Mouse (Mus musculus) megakaryocyte, embryonic 14.5 days (primary cell): ENCODE results near the gene Nudt7. TPM values are rescaled to one million over a fixed set of nuclear protein-coding genes. Genes with fewer than 3 reads are reported as not detected.

Source experiments
- H3K27me3 ChIP-seq: replicated peaks from 2 replicates; pipeline ENCODE3; 2012; ENCODE audit warnings: inconsistent platforms
- H3K36me3 ChIP-seq: replicated peaks from 2 replicates; pipeline ENCODE3; 2012; ENCODE audit warnings: low read length, inconsistent platforms, mixed read lengths
- H3K4me1 ChIP-seq: 2 replicates; pipeline ENCODE4 v1.6.1; 2012; ENCODE audit warnings: inconsistent platforms
- H3K4me3 ChIP-seq: replicated peaks from 2 replicates; pipeline ENCODE3; 2012; ENCODE audit warnings: moderate library complexity, mild to moderate bottlenecking, inconsistent platforms
- H3K9me3 ChIP-seq: 2 replicates; pipeline ENCODE4 v1.6.1; 2012; ENCODE audit warnings: inconsistent platforms
- FLI1 ChIP-seq: IDR thresholded peaks from 2 replicates; pipeline ENCODE4 v1.6.1; 2012; ENCODE audit warnings: low read length, inconsistent platforms, mixed read lengths
- GATA1 ChIP-seq: IDR thresholded peaks from 3 replicates; pipeline ENCODE4 v1.6.1; 2012; ENCODE audit warnings: mixed read lengths, low read length, inconsistent platforms, borderline replicate concordance
- polyA plus RNA-seq: library from polyadenylated mRNA; stranded (reverse); fragments of >175 nt; gene quantifications from 2 replicates; pipeline ENCODE4 v1.2.3, GENCODE M21; 2012; ENCODE audit warnings: low replicate concordance; ENCODE audit not compliant: insufficient read depth

The Nudt7 gene
- polyA plus RNA-seq, 1 experiment = 12.1 TPM

DNA sequence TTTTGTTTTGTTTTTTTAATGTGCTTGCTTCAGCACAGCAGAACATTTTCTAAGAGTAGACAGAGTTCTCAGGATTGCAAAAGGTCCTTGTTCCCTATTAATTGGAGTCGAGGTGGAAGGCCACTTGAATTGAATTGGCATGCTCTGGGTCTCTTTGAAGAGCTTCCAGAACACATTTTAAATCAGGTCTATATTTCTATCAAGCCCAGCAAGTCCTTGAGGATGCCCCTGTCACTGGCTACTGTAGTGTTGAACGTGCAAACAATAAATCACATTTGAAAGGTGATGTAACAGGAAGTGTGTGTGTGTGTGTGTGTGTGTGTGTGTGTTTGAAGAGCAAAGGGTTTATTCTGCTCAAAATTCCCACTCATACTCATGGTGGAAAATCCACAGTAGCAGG is 7.1 kb downstream of the Nudt7 start:
- TF ChIP-seq FLI1 (no peak), GATA1 (no peak)
- Histone ChIP-seq H3K4me3 (no peak overlapping the region), H3K4me1 (peaks cover 60% of the 10 kb centered on the region), H3K27me3 (no peaks in the 10 kb centered on the region), H3K36me3 (peaks cover 77% of the 10 kb centered on the region), H3K9me3 (no peaks in the 10 kb centered on the region)

DNA sequence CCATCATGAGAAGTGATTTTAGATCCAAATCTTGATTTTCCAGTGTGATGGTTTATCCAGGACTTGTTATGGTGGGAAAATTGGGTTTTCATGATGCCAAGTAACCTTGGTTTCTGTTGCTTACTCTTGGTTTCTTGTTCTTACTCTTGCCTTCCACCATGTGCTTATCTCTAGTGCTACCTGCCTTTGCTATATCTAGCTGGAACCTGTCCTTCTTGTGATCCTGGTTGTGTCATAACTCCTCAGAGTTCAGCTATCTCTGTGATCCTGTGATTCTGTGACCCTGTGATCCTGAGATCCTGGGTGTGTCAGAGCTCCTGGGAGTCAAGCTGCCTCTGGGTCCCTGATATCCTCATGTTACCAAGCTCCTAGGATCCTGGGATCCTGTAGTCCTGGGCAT is 8.8 kb downstream of the Nudt7 start:
- Histone ChIP-seq H3K9me3 (no peaks in the 10 kb centered on the region), H3K27me3 (no peaks in the 10 kb centered on the region), H3K4me3 (no peak overlapping the region), H3K4me1 (peaks cover 42% of the 10 kb centered on the region), H3K36me3 (peaks cover 69% of the 10 kb centered on the region)
- TF ChIP-seq FLI1 (no peak), GATA1 (no peak)

GRCm38 (mm10) chr8:114143645-114144290 is 10.4 kb downstream of the Nudt7 start:
- Histone ChIP-seq H3K36me3 (peaks cover 69% of the 10 kb centered on the region), H3K27me3 (no peaks in the 10 kb centered on the region)

GRCm38 (mm10) chr8:114153311-114154045 is 20.1 kb downstream of the Nudt7 start:
- TF ChIP-seq FLI1 = no peak
- TF ChIP-seq GATA1 = no peak
- H3K4me1 ChIP-seq = no peaks in the 10 kb centered on the region
- no peaks in the 10 kb centered on the region for H3K9me3 ChIP-seq
- H3K27me3 ChIP-seq = no peaks in the 10 kb centered on the region
- H3K36me3 ChIP-seq = peaks cover 54% of the 10 kb centered on the region
- H3K4me3 ChIP-seq = no peak overlapping the region

More at GRCm38 (mm10) chr8:114143645-114144290, 10.4 kb downstream of the Nudt7 start:
- H3K4me3 ChIP-seq = no peak overlapping the region
- H3K9me3 ChIP-seq = no peaks in the 10 kb centered on the region
- no peak for TF ChIP-seq GATA1
- no peak for TF ChIP-seq FLI1
- H3K4me1 ChIP-seq = peaks cover 37% of the 10 kb centered on the region

DNA sequence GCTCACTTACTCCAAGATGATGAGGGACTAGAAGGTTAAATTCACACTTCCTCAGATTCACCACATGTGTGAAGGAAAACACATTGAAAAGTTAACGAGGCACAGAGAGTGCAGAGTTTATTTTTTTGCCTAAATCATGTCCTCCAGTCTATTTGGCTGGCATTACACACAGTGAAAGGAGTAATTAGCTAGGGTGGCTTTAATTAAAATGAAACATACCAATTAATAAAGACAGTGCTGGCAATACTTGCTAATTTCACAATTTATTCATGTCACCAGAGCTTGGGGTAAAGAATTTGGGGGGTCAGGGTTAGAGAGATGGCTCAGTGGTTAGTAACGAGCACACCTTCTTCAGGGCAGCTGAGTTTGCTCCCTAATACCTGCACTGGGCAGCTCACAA is 25.2 kb downstream of the Nudt7 start:
- Histone ChIP-seq H3K4me3 (no peak overlapping the region), H3K9me3 (no peaks in the 10 kb centered on the region), H3K36me3 (peaks cover 3% of the 10 kb centered on the region), H3K27me3 (no peaks in the 10 kb centered on the region), H3K4me1 (no peaks in the 10 kb centered on the region)
- no peak for TF ChIP-seq FLI1
- TF ChIP-seq GATA1 = no peak

DNA sequence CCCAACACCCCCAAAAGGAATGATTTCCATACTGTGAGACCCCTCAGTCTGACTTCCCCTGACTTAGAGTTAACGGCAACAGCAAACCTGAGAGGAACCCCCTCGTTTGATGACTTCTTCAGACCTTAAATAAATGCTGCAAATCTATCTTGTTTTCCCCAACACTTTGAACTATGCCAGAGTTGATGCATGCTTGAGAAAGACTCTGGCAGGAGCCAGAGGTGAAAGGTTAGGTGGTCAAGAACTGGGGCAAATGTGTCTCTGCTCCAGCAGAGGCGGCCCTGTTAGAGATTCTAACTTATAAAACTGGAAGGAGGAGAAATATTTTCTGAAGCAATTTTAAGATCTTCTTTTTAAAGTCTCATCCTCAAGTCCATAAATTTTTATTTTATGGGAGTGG is 26.3 kb downstream of the Nudt7 start:
- H3K9me3 ChIP-seq = no peaks in the 10 kb centered on the region
- TF ChIP-seq FLI1 (no peak), GATA1 (no peak)
- no peak overlapping the region for H3K4me3 ChIP-seq
- H3K36me3 ChIP-seq = no peaks in the 10 kb centered on the region
- no peaks in the 10 kb centered on the region for H3K4me1 ChIP-seq
- no peaks in the 10 kb centered on the region for H3K27me3 ChIP-seq

GRCm38 (mm10) chr8:114163871-114164270 is 30.5 kb downstream of the Nudt7 start:
- Histone ChIP-seq H3K4me1 (no peaks in the 10 kb centered on the region; the same call in 1 of the 2 replicates), H3K4me3 (no peak overlapping the region), H3K27me3 (no peaks in the 10 kb centered on the region), H3K36me3 (no peaks in the 10 kb centered on the region), H3K9me3 (no peaks in the 10 kb centered on the region)
- no peak for TF ChIP-seq GATA1
- no peak for TF ChIP-seq FLI1

GRCm38 (mm10) chr8:114164444-114165096 is 31.2 kb downstream of the Nudt7 start:
- no peaks in the 10 kb centered on the region; the same call in 1 of the 2 replicates for H3K4me1 ChIP-seq
- H3K27me3 ChIP-seq = no peaks in the 10 kb centered on the region
- no peaks in the 10 kb centered on the region for H3K36me3 ChIP-seq
- no peaks in the 10 kb centered on the region for H3K9me3 ChIP-seq
- TF ChIP-seq FLI1 = no peak
- H3K4me3 ChIP-seq = no peak overlapping the region

- no peaks in the 10 kb centered on the region for H3K36me3 ChIP-seq
- H3K4me1 ChIP-seq = no peaks in the 10 kb centered on the region; the same call in 1 of the 2 replicates
- no peaks in the 10 kb centered on the region for H3K9me3 ChIP-seq
- TF ChIP-seq GATA1 = no peak
- TF ChIP-seq FLI1 = no peak
- no peaks in the 10 kb centered on the region for H3K27me3 ChIP-seq
- no peak overlapping the region for H3K4me3 ChIP-seq
These were observed 32.4 kb downstream of the Nudt7 start for GRCm38 (mm10) chr8:114165741-114166140.

DNA sequence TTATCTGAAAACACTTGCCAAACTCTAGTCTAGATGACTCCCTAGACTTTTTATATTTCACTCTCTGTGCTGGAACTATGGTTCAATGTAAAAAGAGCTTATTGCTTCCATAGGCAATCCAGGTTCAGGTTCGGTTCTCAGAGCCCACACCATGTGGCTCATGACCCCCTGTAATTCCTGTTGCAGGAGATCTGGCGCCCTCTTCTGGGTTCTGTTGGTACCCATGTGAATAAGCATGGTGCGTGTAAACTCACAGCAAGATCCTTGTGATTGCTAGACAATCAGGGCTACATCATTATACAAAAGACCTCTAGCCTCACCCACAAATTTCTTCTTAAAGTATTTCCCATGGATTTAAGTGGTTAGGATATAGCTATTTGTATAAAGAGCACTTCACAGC is 43.4 kb downstream of the Nudt7 start:
- Histone ChIP-seq H3K4me3 (no peak overlapping the region), H3K4me1 (no peaks in the 10 kb centered on the region), H3K36me3 (no peaks in the 10 kb centered on the region), H3K27me3 (no peaks in the 10 kb centered on the region), H3K9me3 (no peaks in the 10 kb centered on the region)
- TF ChIP-seq GATA1 (no peak), FLI1 (no peak)
